Mouse (Mus musculus) large intestine, adult 2 months (tissue): ENCODE measurements at regions not wholly inside any gene's neighbourhood (a gene's known extent, or its start where the extent isn't known, plus 50 kb on each side); places are given as distances from the start of the nearest gene placed in this dataset.

Experiments used
- DNase-seq: peaks from one replicate; pipeline ENCODE4 v3.0.0-alpha.2; 2012; ENCODE audit warnings: low read depth, low spot score
- WGBS: fragments of 180-500 bp; shearing (Covaris S2); methylation state at CpG from one replicate; pipeline ENCODE4 v1.1.7; 2018; 5-methylcytosine and 5-hydroxymethylcytosine counted together

DNA sequence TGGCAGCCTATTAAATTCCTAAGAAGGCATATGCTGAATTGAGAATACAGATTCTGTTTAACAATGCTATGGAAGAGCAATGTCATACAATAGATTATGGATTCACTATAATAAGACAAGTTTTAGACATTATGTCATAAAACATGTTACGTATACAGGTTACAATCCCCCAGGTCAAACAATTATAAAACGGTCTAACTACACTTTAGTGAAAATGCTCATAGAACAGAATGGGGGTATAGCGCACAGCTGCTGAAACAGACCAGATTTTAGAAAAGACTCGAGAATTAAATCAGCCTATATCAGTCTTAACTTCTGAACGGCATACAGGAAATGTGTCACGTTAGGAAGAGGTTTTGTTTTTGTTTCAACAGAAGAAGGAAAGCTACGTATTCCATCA, 660.5 kb upstream of the Sel1l start:
- 57% methylated on average over 7 of the region's 7 CpGs for WGBS
- DNase-seq: no peak

- DNase-seq: no peak
- 55% methylated on average over 5 of the region's 5 CpGs for WGBS
Measured at GRCm38 (mm10) chr12:92508796-92509489, 660.0 kb upstream of the Sel1l start.

- WGBS: 88% methylated on average over 1 of the region's 1 CpGs
- no peak for DNase-seq
Measured at GRCm38 (mm10) chr12:92483984-92484383, 635.0 kb upstream of the Sel1l start.

GRCm38 (mm10) chr12:92474293-92475062, 625.5 kb upstream of the Sel1l start:
- DNase-seq: no peak
- WGBS: 52% methylated on average over 4 of the region's 4 CpGs

GRCm38 (mm10) chr12:92451110-92451818, 602.3 kb upstream of the Sel1l start:
- 64% methylated on average over 6 of the region's 6 CpGs for WGBS
- DNase-seq: no peak

GRCm38 (mm10) chr12:92418458-92418857, 569.5 kb upstream of the Sel1l start:
- 46% methylated on average over 4 of the region's 4 CpGs for WGBS

DNA sequence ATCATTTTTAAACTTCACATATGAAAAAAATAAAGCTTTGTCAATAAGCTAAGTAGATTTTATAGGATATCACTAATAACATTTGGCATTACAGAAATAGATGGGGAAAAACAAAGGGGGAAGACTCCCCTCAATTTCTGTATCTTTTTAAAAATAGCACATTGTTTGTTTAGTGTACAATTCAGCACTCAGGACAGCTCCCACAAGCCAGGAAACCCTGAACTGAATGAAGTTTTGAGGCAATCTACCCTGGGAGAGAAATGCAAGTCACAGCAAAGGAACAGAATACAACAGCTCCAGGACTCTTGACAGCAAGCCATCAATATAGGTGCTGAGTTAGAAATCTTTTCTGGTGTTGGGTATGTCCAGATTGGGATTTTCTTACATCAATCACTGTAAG, 556.5 kb upstream of the Sel1l start:
- no peak for DNase-seq

More at GRCm38 (mm10) chr12:92418458-92418857, 569.5 kb upstream of the Sel1l start:
- no peak for DNase-seq

- 45% methylated on average over 1 of the region's 1 CpGs for WGBS
- no peak for DNase-seq
Measured at GRCm38 (mm10) chr12:92400987-92401386, 552.0 kb upstream of the Sel1l start.

- 93% methylated on average over 2 of the region's 2 CpGs for WGBS
- DNase-seq: no peak
Measured at GRCm38 (mm10) chr12:92386195-92386594, 537.2 kb upstream of the Sel1l start.

DNA sequence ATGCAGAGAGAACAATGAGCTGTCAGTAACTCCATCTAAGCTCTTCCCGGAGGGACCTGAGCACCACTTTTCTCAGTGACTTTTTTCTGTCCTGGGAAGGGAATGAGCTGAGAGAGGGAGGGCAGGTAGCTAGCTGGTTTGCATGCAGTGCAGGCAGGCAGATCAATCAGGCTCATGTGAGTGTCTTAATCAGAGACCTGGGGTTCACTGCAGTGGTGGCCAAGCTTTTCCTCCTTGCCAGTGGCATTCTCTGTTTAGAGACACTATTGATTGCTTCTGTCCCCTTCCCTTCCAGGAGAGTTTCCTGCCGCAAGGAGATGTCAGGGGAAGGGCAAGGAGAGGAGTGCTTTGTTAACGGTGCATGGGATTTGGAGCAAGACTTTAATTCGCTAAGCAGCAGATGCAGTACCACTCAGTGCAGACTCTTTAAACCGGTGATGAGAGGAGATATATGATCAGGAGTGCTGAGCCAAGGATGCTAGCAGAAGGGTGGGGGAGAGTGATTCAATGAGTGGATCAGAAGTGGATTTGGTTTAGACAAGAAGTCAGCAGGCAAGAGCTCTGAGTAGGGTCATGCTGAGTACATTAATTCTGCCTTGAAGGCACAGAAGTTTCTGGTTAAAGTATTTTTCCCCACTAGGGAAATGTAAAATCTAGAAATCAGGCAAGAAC, 535.4 kb upstream of the Sel1l start:
- WGBS: 36% methylated on average over 5 of the region's 5 CpGs
- DNase-seq: no peak

DNA sequence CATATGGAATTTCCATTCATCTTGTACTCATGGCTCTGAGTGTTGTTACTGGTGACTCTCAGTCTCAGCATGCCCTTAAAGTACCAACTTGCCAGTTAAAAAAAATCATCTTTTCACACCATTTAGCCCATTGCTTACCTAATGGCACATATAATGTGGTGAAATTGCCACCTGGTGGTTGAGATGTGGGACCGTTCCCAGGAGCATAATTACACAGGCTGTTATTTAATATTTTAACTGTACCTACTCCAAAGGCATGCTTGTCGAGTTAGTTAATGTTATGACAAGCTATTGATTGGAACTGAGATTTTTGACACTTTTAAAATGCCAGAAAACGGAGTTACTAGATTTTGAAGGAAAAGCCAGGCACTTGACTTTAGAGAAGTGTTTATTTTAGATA, 530.2 kb upstream of the Sel1l start:
- DNase-seq: no peak
- 45% methylated on average over 3 of the region's 3 CpGs for WGBS

- WGBS: 80% methylated on average over 5 of the region's 5 CpGs
- DNase-seq: no peak
Measured at GRCm38 (mm10) chr12:92365926-92366325, 517.0 kb upstream of the Sel1l start.

- no peak for DNase-seq
- WGBS: 52% methylated on average over 4 of the region's 4 CpGs
Measured at GRCm38 (mm10) chr12:92353386-92354257, 504.7 kb upstream of the Sel1l start.

DNA sequence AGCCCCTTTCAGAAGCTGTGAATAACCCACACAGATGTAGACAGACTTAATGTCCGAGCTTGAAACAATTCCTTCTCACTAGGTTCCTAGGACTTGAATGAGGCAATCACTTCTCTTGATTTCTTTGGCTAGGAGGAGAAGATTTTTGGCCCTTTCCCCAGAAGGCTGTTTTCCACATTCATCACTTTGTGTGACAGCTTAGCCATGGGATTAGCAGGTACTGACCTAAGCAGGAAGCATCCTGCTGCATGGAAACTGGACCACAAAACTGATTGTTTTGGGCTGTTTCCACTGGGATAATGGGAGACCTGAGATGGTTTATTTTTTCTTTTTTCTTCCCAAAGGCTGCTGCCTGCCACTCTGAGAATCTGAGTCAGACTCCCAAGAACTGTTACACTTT, 469.3 kb upstream of the Sel1l start:
- DNase-seq: no peak
- WGBS: 71% methylated on average over 1 of the region's 1 CpGs

GRCm38 (mm10) chr12:92317609-92318008, 468.7 kb upstream of the Sel1l start:
- no peak for DNase-seq
- 88% methylated on average over 3 of the region's 3 CpGs for WGBS

GRCm38 (mm10) chr12:92316285-92316684, 467.3 kb upstream of the Sel1l start:
- DNase-seq: no peak

DNA sequence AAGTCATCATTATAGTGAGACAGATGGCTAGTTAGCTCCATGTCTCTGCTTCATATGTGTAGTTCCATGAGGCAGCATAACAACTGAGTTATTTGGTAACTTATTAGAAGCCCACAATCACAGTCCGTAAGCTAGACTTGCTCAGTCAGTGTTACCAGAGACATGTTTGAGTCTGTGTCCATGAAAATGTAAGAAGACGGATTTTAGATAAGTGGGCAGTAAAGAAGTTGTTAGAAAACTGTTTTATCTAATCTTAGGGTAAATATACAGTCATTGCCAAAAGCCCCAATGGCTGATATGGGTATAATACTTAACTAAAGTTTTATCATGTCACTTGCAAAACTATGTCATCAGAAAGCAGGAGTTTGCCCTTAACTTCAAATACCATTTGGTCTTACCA, 466.9 kb upstream of the Sel1l start:
- DNase-seq: no peak
- 49% methylated on average over 2 of the region's 2 CpGs for WGBS

GRCm38 (mm10) chr12:92302951-92303591, 454.1 kb upstream of the Sel1l start:
- peak; percentile 2 for DNase-seq
- WGBS: 27% methylated on average over 14 of the region's 14 CpGs

GRCm38 (mm10) chr12:92294887-92295286, 445.9 kb upstream of the Sel1l start:
- DNase-seq: no peak
- WGBS: 69% methylated on average over 4 of the region's 4 CpGs
